Mouse (Mus musculus): ENCODE data around the gene Pts.

- TF ChIP-seq POLR2A (IDR thresholded peaks at IDR 0.05; ENCODE audit: extremely low read depth, insufficient read depth, low read length) = no peak
- TF ChIP-seq CTCF (IDR thresholded peaks at IDR 0.05; ENCODE audit: extremely low read depth, insufficient read depth, low read length) = no peak
These were observed 49.0 kb downstream of the Pts start for GRCm38 (mm10) chr9:50479476-50479875.
